Mouse (Mus musculus): ENCODE measurements around the gene Pitx2.

DNA sequence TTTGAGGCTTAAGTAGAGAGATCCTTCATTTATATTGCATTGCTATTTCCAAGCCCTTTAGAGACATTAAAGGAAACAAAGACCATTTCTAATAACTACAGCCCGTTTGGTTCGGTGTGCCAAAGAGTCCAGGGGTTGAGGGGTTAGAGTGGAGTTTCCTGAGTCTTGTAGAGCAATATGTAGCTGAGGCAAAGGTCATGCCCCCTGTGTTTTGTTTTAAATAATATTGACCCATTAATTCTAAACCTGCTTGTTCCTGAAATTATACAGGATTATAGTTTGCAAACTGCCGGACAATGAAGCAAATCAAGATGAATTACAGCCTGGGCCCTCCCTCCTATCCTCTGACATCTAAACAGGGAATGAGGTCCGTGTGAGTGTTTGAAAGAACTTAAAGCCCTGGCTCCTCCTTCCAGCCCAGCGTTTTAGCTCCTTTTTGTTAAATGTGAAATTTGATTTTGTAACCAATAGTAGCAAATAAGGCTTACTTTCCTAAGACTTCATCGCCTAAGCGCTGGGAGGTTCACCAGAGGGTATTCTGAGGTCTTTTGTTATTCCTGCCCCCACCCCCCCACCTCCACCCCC is 20.5 kb downstream of the Pitx2 start:
- TF ChIP-seq POLR2A (IDR thresholded peaks at IDR 0.05; ENCODE audit: borderline replicate concordance, extremely low read depth, insufficient read depth, insufficient read length, poor library complexity, severe bottlenecking) (no peak), CTCF (IDR thresholded peaks at IDR 0.05; ENCODE audit: borderline replicate concordance, extremely low read depth, insufficient read depth, insufficient read length) (no peak)

All from brain, embryonic 14.5 days (tissue).